Mouse (Mus musculus): ENCODE data around the gene Prkch. TPM values are rescaled to one million over a fixed set of nuclear protein-coding genes. Genes with fewer than 3 reads are reported as not detected.

The Prkch gene
- polyA plus RNA-seq, 1 experiment: 0.02 TPM

DNA sequence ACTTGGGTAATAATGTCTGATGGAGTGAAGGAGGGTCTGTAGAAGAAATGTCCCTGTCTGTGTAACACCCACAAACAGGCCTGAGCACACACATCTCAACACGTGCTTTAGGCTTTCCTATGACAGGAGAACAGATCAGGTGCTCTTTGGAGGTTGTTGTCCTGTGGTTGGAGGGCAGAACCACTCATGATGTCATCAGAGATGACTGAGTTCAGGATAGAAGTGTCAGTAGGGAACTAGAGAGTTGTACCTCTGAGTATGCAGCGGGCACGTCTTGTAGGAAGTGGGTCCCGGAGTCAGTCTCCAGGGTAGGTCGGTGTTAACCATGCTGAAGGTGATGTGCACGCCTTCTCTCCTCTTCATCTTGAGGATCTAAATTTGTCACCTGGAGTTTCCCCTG is 19.1 kb downstream of the Prkch start:
- Histone ChIP-seq H3K36me3 (ENCODE audit: control insufficient read depth, insufficient read depth) (no peaks in the 10 kb centered on the region), H3K27me3 (ENCODE audit: control insufficient read depth, insufficient read depth, insufficient read length) (peaks cover 86% of the 10 kb centered on the region), H3K4me3 (ENCODE audit: insufficient read depth, poor library complexity, severe bottlenecking) (no peak overlapping the region), H3K79me3 (ENCODE audit: low read depth) (no peaks in the 10 kb centered on the region), H3ac (ENCODE audit: control insufficient read depth, insufficient read length, low read depth) (no peak overlapping the region), H3K79me2 (ENCODE audit: control insufficient read depth, insufficient read depth) (no peaks in the 10 kb centered on the region)
- TF ChIP-seq MYOD1 (IDR thresholded peaks at IDR 0.05; ENCODE audit: control insufficient read depth, insufficient read length, low read depth) (no peak), MYOG (IDR thresholded peaks at IDR 0.05; ENCODE audit: control insufficient read depth, extremely low read depth, insufficient read length) (no peak), FOSL1 (IDR thresholded peaks at IDR 0.05; ENCODE audit: insufficient read depth, low read length, poor library complexity, severe bottlenecking) (no peak), CEBPB (IDR thresholded peaks at IDR 0.05; ENCODE audit: low read depth) (no peak), USF1 (IDR thresholded peaks at IDR 0.05; ENCODE audit: low read depth) (no peak), MAX (IDR thresholded peaks at IDR 0.05) (no peak)

DNA sequence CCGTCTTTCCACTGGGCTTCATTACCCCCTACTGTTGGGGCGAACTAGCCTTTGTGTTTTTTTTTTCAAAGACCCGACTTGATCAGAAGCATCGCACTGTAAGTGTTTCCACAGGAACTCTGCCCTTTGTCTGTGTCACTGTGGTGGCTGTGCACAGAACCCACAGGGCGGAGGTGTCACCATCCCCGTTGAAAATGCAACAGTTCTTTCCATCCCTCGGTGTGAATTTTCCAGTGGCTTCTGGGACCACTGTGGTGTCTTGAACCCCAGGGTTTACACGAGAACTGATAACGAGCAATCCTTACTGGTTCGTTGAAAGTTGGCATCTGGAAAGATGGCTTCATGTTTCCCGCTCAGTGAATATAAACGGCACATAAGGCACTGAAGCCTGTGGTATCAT is 20.2 kb downstream of the Prkch start:
- H3K4me3 ChIP-seq (ENCODE audit: insufficient read depth, poor library complexity, severe bottlenecking): no peak overlapping the region
- H3K36me3 ChIP-seq (ENCODE audit: control insufficient read depth, insufficient read depth): no peaks in the 10 kb centered on the region
- no peaks in the 10 kb centered on the region for H3K79me3 ChIP-seq (ENCODE audit: low read depth)
- no peak overlapping the region for H3ac ChIP-seq (ENCODE audit: control insufficient read depth, insufficient read length, low read depth)
- H3K79me2 ChIP-seq (ENCODE audit: control insufficient read depth, insufficient read depth): no peaks in the 10 kb centered on the region
- TF ChIP-seq MYOD1 (IDR thresholded peaks at IDR 0.05; ENCODE audit: control insufficient read depth, insufficient read length, low read depth) (no peak), CTCF (IDR thresholded peaks at IDR 0.05; ENCODE audit: control insufficient read depth, insufficient read depth, insufficient read length) (no peak), MAX (IDR thresholded peaks at IDR 0.05) (no peak), USF1 (IDR thresholded peaks at IDR 0.05; ENCODE audit: low read depth) (no peak), FOSL1 (IDR thresholded peaks at IDR 0.05; ENCODE audit: insufficient read depth, low read length, poor library complexity, severe bottlenecking) (no peak), MYOG (IDR thresholded peaks at IDR 0.05; ENCODE audit: control insufficient read depth, extremely low read depth, insufficient read length) (no peak), CEBPB (IDR thresholded peaks at IDR 0.05; ENCODE audit: low read depth) (no peak)
- peaks cover 81% of the 10 kb centered on the region for H3K27me3 ChIP-seq (ENCODE audit: control insufficient read depth, insufficient read depth, insufficient read length)

DNA sequence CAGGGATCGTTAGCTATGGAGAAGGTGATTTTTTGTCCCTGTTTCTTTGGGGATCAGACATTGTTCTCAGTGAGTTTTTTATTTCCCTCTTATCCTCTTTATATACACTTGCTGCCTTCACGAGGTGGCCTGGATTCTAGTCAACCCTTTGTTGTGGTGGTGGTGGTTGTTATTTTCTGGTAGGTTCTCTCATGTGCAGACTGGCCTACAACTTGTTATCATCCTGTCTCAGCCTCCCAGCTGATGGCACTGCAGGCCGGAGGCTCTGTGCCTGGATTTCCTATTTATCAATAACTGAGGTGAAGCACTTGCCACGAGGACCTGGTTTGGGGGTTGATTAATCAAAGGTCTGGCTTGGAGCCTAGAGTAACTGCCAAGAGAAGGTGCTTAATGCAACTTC is 20.6 kb downstream of the Prkch start:
- H3K79me2 ChIP-seq (ENCODE audit: control insufficient read depth, insufficient read depth): no peaks in the 10 kb centered on the region
- no peak for TF ChIP-seq FOSL1 (IDR thresholded peaks at IDR 0.05; ENCODE audit: insufficient read depth, low read length, poor library complexity, severe bottlenecking)
- TF ChIP-seq MYOD1 (IDR thresholded peaks at IDR 0.05; ENCODE audit: control insufficient read depth, insufficient read length, low read depth): no peak
- H3K27me3 ChIP-seq (ENCODE audit: control insufficient read depth, insufficient read depth, insufficient read length): peaks cover 85% of the 10 kb centered on the region
- H3K79me3 ChIP-seq (ENCODE audit: low read depth): no peaks in the 10 kb centered on the region
- H3K36me3 ChIP-seq (ENCODE audit: control insufficient read depth, insufficient read depth): no peaks in the 10 kb centered on the region
- H3ac ChIP-seq (ENCODE audit: control insufficient read depth, insufficient read length, low read depth): no peak overlapping the region
- no peak overlapping the region for H3K4me3 ChIP-seq (ENCODE audit: insufficient read depth, poor library complexity, severe bottlenecking)

- Histone ChIP-seq H3K79me2 (ENCODE audit: control insufficient read depth, insufficient read depth) (no peaks in the 10 kb centered on the region), H3K79me3 (ENCODE audit: low read depth) (no peaks in the 10 kb centered on the region), H3K36me3 (ENCODE audit: control insufficient read depth, insufficient read depth) (no peaks in the 10 kb centered on the region), H3ac (ENCODE audit: control insufficient read depth, insufficient read length, low read depth) (no peak overlapping the region), H3K4me3 (ENCODE audit: insufficient read depth, poor library complexity, severe bottlenecking) (no peak overlapping the region), H3K27me3 (ENCODE audit: control insufficient read depth, insufficient read depth, insufficient read length) (peaks cover 81% of the 10 kb centered on the region)
- no peak for TF ChIP-seq MYOG (IDR thresholded peaks at IDR 0.05; ENCODE audit: control insufficient read depth, extremely low read depth, insufficient read length)
Measured at GRCm38 (mm10) chr12:73607381-73608064, 22.9 kb downstream of the Prkch start.

- H3K79me3 ChIP-seq (ENCODE audit: low read depth): no peaks in the 10 kb centered on the region
- TF ChIP-seq FOSL1 (IDR thresholded peaks at IDR 0.05; ENCODE audit: insufficient read depth, low read length, poor library complexity, severe bottlenecking): no peak
- peaks cover 79% of the 10 kb centered on the region for H3K27me3 ChIP-seq (ENCODE audit: control insufficient read depth, insufficient read depth, insufficient read length)
- no peak overlapping the region for H3K4me3 ChIP-seq (ENCODE audit: insufficient read depth, poor library complexity, severe bottlenecking)
- no peaks in the 10 kb centered on the region for H3K36me3 ChIP-seq (ENCODE audit: control insufficient read depth, insufficient read depth)
- no peaks in the 10 kb centered on the region for H3K79me2 ChIP-seq (ENCODE audit: control insufficient read depth, insufficient read depth)
- no peak overlapping the region for H3ac ChIP-seq (ENCODE audit: control insufficient read depth, insufficient read length, low read depth)
Measured at GRCm38 (mm10) chr12:73608065-73608397, 23.4 kb downstream of the Prkch start.

GRCm38 (mm10) chr12:73609262-73609661 is 24.7 kb downstream of the Prkch start:
- H3K79me3 ChIP-seq (ENCODE audit: low read depth): no peaks in the 10 kb centered on the region
- H3K36me3 ChIP-seq (ENCODE audit: control insufficient read depth, insufficient read depth): no peaks in the 10 kb centered on the region
- TF ChIP-seq MYOD1 (IDR thresholded peaks at IDR 0.05; ENCODE audit: control insufficient read depth, insufficient read length, low read depth) (no peak), MAX (IDR thresholded peaks at IDR 0.05) (no peak), FOSL1 (IDR thresholded peaks at IDR 0.05; ENCODE audit: insufficient read depth, low read length, poor library complexity, severe bottlenecking) (no peak), CEBPB (IDR thresholded peaks at IDR 0.05; ENCODE audit: low read depth) (no peak), USF1 (IDR thresholded peaks at IDR 0.05; ENCODE audit: low read depth) (no peak), CTCF (IDR thresholded peaks at IDR 0.05; ENCODE audit: control insufficient read depth, insufficient read depth, insufficient read length) (no peak), MYOG (IDR thresholded peaks at IDR 0.05; ENCODE audit: control insufficient read depth, extremely low read depth, insufficient read length) (no peak)
- H3K4me3 ChIP-seq (ENCODE audit: insufficient read depth, poor library complexity, severe bottlenecking): no peak overlapping the region
- H3ac ChIP-seq (ENCODE audit: control insufficient read depth, insufficient read length, low read depth): no peak overlapping the region
- H3K27me3 ChIP-seq (ENCODE audit: control insufficient read depth, insufficient read depth, insufficient read length): peaks cover 77% of the 10 kb centered on the region
- no peaks in the 10 kb centered on the region for H3K79me2 ChIP-seq (ENCODE audit: control insufficient read depth, insufficient read depth)
